Mouse (Mus musculus) ovary, adult 10 weeks (tissue): Measurements from ENCODE around the gene Prodh2. TPM values are rescaled to one million over a fixed set of nuclear protein-coding genes. Genes with fewer than 3 reads are reported as not detected.

ENCODE experiments used
- polyA plus RNA-seq: library from polyadenylated mRNA; stranded (reverse); fragments of 350-450 nt; fragmentation: Illumina TruSeq; extraction: RNeasy Lipid Tissue Mini Kit (QIAGEN cat#74804); gene quantifications from one replicate; pipeline ENCODE4 v1.2.3, GENCODE M21; 2014

The Prodh2 gene
- polyA plus RNA-seq, result not detected

DNA sequence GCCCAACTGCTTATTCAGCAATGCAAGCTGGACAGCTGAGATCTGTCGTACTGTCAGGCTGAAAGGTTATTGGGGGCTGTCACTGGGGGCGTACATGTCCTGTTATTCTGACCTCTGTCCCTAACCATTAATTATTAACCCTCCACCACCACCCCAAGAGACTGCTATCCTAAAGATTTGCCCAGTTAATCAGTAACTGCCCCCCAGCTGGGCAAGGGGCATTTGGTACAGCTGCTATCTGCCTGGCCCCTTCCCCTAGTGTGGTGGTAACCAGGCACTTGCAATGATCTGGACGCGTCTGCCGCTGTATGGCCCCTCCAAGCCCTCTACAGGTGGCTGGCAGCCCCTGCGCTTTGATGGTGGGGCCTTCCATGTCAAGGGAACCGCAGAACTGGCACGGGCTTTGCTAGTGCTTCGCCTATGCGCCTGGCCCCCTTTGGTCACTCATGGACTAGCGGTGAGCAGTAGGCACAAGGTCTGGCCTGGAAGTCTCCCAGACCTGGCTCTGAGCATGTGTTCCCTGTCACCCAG is at the start of gene Prodh2:
Prodh2 (plus strand) TSS at position 222 of the 531 bp plus-strand sequence.

DNA sequence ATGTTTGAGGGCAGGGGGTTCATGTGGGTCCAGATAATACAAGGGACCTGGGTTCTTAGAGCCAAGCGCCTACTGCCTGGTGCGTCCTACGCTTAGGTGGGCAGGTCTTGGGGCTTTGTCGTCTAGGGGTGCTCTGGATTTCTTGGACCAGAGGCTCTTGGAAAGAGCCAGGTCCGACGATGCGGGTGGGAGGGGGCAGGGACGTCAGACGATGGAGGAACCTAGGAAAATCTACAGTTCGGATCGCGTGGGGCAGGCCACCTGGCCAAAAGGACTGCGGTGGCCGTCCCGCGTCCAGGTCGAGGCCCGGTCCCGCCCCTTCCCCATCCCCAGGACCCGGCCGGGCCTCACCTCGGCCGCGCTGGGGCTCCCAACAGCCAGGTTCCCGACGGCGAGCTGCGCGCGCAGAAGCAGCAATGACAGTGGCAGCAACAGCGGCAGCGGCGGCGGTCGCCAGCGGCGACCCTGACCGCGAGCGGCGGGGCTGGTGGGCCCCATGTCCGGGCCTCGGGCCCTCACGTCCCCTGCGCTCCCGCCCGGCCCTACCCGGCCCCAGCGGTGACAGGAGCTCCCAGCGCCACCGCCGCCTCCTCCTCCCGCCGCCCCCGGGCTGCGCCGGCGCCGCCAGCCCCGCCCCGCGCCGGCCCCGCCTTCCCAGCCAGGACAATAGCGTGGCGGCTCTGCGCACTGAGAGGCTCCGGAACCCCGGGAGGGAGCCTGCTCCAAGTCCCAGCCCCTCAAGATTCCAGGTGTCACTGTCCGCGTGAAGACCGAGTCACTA is 48.3 kb upstream of the Prodh2 start, which contains the start of gene Aplp1:
Aplp1 (minus strand) TSS at position 565 of the 781 bp plus-strand sequence.

DNA sequence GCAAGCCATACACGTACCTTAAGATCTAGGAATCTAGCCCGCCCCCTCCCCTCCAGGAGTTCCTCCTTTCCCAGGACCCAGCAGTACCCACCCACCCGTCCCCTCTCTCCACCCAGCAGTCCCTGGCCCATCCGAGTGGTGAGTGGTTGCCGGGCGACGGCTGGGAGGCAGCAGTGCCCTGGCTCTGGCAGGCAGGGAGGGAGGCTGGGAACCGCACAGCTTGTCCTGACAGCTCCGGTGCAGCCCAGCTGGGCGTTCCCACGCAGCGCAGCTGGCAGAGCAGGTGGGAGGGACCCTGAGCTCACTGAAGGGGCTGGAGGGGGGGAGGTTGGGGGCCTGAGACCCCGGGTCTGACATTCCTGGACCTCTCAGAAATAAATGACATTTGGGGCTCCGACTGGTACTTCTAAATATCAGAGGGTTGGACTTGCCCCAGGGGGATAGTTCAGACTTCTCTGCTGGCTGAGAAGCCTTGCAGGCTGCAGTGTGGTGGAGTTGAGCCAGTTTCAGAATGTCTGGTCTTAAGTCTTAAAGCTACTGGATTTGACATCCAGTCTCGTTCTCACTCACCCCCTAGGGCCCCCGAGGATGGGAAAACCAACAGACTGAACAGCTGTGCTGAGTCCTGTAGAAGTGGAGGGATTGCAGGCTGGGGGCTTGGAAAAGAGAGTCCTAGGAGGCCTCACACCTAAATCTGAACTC is 35.6 kb upstream of the Prodh2 start, which contains the start of the genes Kirrel2 and Nphs1:
Kirrel2 (minus strand) TSS at position 62 of the 702 bp plus-strand sequence.
Nphs1 (plus strand) TSS at position 687 of the 702 bp plus-strand sequence.

DNA sequence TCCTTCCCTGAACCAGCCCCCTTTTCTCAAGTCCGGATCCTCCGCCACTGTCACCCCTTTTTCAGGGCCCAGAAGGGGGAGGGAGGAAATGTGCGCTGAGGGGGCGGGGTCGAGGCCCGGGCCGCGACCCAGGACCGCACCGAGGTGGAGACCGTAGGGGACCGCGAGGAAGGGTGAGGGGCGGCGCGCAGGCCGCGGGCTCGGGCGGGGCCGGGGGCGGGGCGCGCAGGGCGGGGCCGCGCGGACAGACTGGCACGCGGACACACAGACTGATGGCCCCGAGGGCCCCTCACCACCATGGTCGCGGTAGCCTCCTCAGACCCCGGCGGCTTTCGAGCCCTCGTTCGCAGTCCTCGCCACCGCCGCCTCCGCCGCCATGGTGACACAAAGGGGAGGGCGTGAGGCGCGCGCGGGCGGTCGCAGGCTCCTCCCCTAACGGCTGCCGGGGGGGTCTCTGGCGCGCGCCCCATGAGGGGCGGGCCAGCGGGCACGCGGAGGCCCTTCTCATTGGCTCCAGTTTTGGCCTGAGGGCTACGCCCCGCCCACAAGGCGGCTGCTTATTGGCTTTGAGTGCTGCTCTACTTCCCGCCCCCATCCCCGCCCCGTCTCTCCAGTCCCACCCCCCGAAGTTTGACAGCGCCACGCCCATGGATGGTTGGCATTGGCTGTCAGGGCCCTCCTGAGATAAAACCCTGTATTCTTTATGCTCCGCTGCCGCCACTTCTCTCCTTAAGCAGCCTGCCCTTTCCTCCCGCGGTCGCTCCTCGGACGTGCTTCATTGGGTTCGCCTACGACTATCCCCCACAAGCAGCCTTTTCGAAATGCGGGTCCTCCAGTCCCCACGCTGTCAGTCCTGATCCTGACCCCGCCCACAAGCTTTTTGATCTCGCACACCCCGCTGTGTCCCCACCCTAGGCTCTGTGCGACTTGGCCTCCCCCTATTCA is 41.5 kb downstream of the Prodh2 start, which contains the start of gene Arhgap33:
Arhgap33 (minus strand) TSS at position 428 of the 945 bp plus-strand sequence.

DNA sequence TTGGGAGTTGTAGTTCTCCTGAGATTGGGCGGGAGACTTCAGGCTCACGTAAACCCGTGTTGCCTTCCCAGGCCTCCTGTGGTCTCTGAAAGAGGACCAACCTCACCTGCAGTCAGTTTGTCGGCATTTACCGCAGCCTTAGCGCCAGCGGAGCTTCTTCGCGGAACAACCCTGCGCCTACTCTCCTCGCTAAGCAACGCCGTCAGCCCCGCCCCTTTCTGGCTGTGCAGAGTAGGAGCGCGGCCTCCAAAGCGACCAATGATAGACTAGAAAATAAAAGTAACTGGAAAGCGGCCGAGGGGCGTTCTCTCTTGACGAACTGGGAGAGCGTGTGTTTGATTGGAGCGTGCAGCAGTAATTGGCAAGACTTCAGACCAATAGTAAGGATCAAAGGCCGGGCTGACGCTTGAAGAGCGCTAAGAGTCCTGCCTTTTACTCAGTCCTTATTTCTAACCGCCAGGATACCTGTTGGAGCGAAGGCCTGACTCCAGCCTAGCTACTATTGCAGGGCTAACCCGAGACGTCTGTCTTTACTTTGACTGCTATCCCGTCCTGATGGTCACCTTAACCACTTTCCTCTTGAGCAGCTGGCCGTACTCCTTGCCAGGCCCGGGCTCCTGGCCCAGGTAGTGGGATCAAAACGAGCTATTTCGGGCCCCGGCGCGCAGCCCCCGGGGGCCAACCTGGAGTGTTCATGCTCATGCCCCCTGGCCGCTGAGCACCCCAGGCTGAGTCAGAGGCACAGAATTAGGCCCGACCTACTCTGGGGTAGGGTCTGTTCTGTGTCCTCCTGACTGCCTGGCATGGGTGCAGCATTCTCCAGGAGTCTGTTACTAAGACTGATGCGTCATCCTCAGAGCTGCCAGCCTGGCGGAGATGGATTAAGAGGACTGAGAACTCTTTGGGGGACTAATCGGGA is 58.9 kb downstream of the Prodh2 start, which contains the start of the genes Hspb6 and Proser3:
Hspb6 (plus strand) TSS at position 77 of the 919 bp plus-strand sequence.
Proser3 (minus strand) TSS at position 198 of the 919 bp plus-strand sequence.

DNA sequence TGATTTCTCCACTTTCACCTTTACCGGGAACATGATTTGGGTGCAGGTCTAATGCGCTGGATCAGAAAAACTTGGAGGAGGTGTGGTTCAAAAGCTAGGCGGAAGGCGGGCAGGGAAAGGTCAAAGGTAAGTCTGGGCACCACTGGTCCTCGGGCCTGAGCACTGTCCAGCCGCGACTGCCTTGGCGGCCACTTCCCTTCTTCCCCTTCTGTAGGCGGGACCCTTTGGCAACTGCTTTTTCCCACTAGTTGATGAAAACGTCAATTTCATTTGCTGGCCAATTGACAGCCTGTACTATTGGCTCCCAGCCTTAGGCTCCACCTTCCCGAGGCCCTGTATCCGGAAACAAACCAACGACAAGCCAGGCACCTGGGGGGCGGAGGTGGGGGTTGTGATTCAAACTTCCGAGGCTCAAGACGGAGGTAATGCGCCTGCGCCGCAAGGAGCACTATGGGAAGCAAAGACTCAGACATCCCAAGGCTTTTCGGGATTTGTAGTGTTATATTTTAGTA is 66.1 kb downstream of the Prodh2 start, which contains the start of gene Lin37:
Lin37 (minus strand) TSS at position 396 of the 512 bp plus-strand sequence.

Other genes starting within 250 kb of the Prodh2 start
- not detected for gene Thap8, start 213.5 kb upstream of the Prodh2 start, polyA plus RNA-seq
- 0.20 TPM for gene Wdr62, start 213.2 kb upstream of the Prodh2 start, polyA plus RNA-seq
- gene Clip3, start 201.9 kb upstream of the Prodh2 start, polyA plus RNA-seq, result 20.6 TPM
- gene Alkbh6, start 184.9 kb upstream of the Prodh2 start, polyA plus RNA-seq, result 3.1 TPM
- gene Syne4, start 178.8 kb upstream of the Prodh2 start, polyA plus RNA-seq, result 1.7 TPM
- 0.51 TPM for gene E130208F15Rik, start 171.9 kb upstream of the Prodh2 start, polyA plus RNA-seq
- gene Sdhaf1, start 169.7 kb upstream of the Prodh2 start, polyA plus RNA-seq, result 1.3 TPM
- gene Lrfn3, start 130.8 kb upstream of the Prodh2 start, polyA plus RNA-seq, result 0.40 TPM
- gene Tyrobp, start 79.9 kb upstream of the Prodh2 start, polyA plus RNA-seq, result 5.6 TPM
- not detected for gene Hcst, start 73.8 kb upstream of the Prodh2 start, polyA plus RNA-seq
- 0.23 TPM for gene Nfkbid, start 71.9 kb upstream of the Prodh2 start, polyA plus RNA-seq
- 0.63 TPM for gene Aplp1, start 48.1 kb upstream of the Prodh2 start, polyA plus RNA-seq
- gene Kirrel2, start 35.9 kb upstream of the Prodh2 start, polyA plus RNA-seq, result not detected
- gene Nphs1, start 35.3 kb upstream of the Prodh2 start, polyA plus RNA-seq, result not detected
- 0.23 TPM for gene Arhgap33, start 41.4 kb downstream of the Prodh2 start, polyA plus RNA-seq
- gene Hspb6, start 58.6 kb downstream of the Prodh2 start, polyA plus RNA-seq, result 22.5 TPM
- gene Proser3, start 58.7 kb downstream of the Prodh2 start, polyA plus RNA-seq, result 2.0 TPM
- gene Lin37, start 66.2 kb downstream of the Prodh2 start, polyA plus RNA-seq, result 5.0 TPM
- gene U2af1l4, start 69.7 kb downstream of the Prodh2 start, polyA plus RNA-seq, result 8.5 TPM
- gene Gm49396, start 69.7 kb downstream of the Prodh2 start, polyA plus RNA-seq, result 1.1 TPM
- gene Psenen, start 70.0 kb downstream of the Prodh2 start, polyA plus RNA-seq, result 24.5 TPM
- not detected for gene Igflr1, start 71.8 kb downstream of the Prodh2 start, polyA plus RNA-seq
- gene Kmt2b, start 95.1 kb downstream of the Prodh2 start, polyA plus RNA-seq, result 4.7 TPM
- gene Zbtb32, start 105.3 kb downstream of the Prodh2 start, polyA plus RNA-seq, result not detected
- 0.34 TPM for gene Upk1a, start 119.2 kb downstream of the Prodh2 start, polyA plus RNA-seq
- 586 TPM for gene Cox6b1, start 132.5 kb downstream of the Prodh2 start, polyA plus RNA-seq
- not detected for gene Etv2, start 142.2 kb downstream of the Prodh2 start, polyA plus RNA-seq
- not detected for gene Rbm42, start 156.7 kb downstream of the Prodh2 start, polyA plus RNA-seq
- 1.1 TPM for gene Haus5, start 171.4 kb downstream of the Prodh2 start, polyA plus RNA-seq
- gene Pmis2, start 178.0 kb downstream of the Prodh2 start, polyA plus RNA-seq, result not detected
- not detected for gene 2200002J24Rik, start 205.3 kb downstream of the Prodh2 start, polyA plus RNA-seq
- not detected for gene Atp4a, start 218.6 kb downstream of the Prodh2 start, polyA plus RNA-seq
- 12.8 TPM for gene Tmem147, start 235.9 kb downstream of the Prodh2 start, polyA plus RNA-seq